Mouse (Mus musculus): ENCODE measurements around the gene 0610009B22Rik.

Gene 0610009B22Rik

DNA sequence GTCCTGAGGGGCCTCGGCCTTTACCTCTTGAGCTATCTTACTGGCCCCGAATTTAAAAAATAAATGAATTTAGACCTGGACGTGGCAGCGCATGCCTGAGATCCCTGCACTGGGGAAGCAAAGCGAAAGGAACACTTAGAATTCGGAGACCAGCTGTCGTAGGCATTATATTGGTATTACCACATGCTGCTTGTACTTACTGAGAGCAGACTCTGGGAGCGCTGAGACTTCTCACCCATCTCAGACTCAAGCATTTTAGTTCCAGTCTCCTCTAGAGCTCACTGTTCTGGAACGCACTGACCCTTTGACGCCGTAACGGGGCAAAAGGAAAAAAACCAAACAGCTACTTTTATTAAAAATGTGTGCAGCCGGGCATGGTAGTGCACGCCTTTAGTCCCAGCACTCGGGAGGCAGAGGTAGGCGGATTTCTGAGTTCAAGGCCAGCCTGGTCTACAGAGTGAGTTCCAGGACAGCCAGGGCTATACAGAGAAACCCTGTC lies 26.8 kb downstream of the 0610009B22Rik start:
- no peak for DNase-seq (ENCODE audit: low spot score)

DNA sequence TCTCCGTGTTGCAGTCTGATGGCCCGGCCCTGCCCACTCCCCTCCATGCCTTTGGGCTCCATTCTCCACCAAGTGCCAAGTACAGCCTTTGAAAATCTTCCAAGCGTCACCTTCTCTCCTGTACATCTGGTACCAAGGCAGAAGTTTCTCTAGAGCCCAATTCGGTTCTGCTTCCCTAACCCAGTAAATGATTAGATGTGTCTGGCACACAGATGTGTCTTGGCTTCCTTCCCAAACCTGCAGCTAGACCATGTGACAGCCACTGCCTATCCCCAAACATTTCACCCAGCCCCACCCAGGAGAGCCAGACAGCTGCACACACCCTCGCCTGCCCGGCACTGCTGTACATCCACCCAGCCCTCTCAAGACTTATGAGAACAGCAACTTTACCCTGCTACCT lies 30.0 kb downstream of the 0610009B22Rik start:
- DNase-seq (ENCODE audit: low spot score): no peak

DNA sequence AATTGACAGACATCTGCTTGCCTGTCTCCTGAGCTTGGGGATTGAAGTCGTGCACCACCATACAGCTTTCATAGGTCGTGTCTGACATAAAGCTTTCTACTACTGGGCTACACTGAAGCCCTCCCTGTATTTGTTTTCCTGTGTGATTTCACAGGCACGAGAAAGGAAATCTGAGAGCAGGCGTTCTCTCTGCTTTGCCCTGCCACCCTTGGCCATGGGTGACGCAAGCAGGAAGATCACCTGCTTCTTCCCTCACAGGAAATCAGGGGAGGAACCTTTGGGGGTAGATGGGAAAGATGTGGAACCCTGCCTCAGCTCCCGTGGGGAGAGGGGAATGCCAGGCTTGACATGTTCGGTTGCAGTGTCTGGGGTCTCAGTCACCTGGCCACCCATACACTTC lies 30.4 kb downstream of the 0610009B22Rik start:
- no peak for DNase-seq (ENCODE audit: low spot score)

DNA sequence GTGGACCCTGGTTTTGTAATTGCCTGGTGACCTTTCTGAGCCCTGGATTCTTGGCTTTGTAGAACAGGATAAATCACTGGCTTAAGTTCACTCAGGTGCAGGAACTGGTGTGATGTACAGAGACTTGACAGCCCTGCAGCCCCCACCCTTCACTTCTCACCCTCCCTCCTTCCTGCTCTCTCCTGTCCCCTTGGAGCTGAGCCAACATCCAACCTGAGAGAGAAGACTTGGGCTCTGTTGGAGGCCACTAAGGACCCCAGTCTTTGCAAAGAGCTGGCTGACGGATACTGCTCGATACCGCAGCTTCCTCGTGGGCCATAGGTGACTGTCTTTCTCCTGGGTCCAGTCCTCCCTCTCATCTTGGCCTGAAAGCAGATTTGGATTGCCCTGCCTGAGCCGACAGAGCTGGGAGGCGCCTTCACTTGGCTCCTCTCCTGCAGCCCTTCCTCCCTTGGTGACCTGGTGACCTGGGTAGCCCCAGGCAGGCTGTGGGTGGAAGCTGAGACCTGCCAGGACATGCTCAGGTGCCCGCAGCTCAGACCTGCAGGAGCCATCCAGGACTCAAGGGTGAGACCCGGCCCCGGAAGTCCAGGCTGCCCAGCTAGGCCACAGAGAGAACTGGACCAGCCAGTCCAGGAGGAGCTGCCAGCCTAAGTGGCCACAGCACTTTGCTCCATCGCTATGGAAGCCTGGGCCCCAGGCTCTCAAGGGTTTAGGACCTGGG lies 31.7 kb downstream of the 0610009B22Rik start:
- no peak for DNase-seq (ENCODE audit: low spot score)

DNA sequence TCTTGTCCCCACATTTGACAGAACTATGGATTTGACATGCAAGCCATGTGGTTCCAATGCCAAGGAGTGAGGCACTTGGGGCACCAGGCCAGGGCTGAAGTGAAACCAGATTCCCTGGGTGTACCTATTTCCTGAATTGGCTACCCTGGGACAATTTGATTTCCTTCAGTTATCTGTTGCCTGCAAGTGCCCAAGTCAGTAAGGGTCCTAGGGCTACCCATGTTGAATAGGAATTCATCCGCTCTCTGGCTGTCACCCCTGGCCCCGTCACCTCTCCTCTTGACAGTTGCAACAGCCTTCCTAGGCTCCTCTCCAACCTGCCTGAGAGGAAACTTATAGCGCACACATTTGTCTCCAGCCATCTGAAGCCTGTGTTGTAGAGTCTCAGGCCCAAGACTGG lies 33.8 kb downstream of the 0610009B22Rik start:
- DNase-seq (ENCODE audit: low spot score): no peak

DNA sequence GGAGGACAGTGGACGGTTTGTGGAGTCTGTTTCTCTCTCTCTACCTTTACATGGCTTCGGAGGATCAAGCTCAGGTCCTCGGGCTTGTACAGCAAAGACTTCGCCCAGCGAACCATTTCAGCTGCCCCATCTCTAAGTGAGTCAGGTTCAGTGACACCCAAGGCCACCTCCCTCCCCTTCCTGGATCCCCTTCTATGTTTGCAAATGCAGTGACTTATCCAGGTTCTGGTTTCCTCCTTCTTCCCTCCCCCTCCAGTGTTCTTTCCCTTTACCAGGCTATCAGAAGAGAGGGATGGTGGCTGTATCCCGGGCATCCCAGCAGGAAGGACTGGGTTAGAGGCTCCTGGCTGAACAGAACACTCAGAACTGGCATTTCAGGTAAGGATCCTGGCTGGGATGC lies 34.9 kb downstream of the 0610009B22Rik start:
- DNase-seq (ENCODE audit: low spot score): no peak

DNA sequence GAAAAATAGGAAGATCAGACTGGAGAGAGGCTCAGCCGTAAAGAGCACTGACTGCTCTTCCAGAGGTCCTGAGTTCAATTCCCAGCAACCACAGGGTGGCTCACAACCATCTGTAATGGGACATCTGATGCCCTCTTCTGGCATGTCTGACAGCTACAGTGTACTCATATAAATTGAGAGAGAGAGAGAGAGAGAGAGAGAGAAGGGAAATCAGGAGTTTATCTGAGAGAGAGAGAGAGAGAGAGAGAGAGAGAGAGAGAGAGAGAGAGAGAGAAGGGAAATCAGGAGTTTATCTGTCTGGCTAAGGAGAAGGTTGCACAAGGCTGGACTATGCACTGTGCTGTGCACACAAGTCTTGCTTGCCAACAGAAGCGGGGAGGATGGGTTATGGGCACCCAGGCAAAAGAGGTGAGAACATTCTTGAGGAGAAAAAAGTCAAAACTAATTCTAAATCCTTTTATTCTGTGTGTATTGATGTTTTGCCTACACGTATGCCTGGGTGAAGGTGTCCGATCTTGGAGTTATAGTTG lies 35.7 kb downstream of the 0610009B22Rik start:
- DNase-seq (ENCODE audit: low spot score): no peak

DNA sequence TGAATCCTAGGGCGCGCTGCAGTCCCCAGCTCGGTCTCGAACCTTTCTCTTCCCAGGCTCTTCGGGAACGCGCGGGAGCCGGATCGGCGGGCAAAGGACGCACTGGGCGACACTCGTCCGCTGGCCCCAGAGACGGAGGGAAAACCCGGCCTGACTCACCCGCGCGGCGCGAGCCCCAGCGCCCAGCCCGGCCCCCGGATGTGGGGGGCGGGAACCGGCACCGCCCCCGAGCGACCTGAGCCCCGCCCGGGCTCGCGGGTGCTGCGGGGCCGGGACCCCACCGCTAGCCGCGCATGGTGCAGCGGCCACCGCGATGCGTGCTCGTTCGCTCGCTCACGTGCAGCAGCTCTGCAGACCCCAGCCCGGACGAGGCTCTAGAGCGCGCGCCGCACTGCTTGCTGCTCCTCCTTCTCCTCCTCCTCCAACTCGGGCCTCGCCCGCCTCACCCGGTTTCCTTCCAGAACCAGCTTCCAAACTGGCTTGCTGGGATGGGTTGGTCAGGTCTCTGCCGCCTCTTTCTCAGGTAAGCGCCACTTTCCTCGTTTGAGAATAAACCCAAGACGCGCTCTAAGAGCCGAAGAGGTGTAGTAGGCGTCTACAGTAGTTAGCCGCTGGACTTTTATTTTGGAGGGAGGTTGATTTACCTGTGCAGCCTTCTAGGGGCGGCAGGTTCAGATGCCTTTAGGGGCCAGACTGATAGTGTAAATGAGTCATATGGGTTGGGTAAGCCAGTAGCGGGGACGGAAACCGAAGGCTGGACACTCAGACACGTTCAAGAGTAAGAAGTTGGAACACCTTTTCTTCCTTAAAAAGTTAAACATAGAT lies 37.8 kb downstream of the 0610009B22Rik start, which contains the start of the genes N4bp3 and D930048N14Rik:
TSS of gene N4bp3 (minus strand) at position 152 of the 825 bp plus-strand sequence.
TSS of gene D930048N14Rik (plus strand) at position 264 of the 825 bp plus-strand sequence.
- peak; percentile 73 for DNase-seq (ENCODE audit: low spot score)

DNA sequence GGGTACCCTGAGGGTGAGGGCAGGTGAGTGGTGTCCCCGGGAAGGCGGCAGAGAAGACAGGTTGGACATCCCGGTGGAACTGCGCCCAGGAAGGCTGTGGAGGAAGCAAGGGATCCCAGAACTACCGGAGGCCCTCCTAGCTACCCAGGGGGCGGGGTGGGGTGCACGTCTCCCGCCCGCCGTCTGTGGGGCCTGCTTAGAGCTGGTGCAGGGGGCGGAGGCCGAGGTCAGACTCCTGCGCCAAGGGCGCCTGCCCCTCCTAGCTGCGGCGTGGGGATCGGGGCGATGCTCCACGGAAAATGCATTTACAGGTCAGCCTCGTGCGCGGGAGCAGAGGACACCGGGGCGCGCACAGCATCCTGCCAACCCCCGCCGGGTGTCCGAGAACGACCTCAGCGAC lies 38.4 kb downstream of the 0610009B22Rik start:
- no peak for DNase-seq (ENCODE audit: low spot score)

DNA sequence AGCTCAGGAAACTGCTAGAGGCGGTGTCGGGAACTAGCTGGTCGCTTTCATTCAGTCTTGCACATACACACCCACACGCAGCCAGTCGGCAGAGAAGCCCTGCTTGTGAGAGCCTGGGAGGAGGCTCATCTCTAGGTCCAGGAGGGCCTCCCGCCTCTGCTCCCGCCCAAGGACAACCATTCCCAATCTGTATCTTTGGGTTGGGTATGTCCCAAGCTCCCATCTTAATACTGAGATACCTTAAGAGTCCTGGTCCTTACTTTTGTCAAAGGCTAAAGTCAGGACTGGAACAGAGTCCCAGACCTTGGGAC lies 38.8 kb downstream of the 0610009B22Rik start:
- peak; percentile 32 for DNase-seq (ENCODE audit: low spot score)

DNA sequence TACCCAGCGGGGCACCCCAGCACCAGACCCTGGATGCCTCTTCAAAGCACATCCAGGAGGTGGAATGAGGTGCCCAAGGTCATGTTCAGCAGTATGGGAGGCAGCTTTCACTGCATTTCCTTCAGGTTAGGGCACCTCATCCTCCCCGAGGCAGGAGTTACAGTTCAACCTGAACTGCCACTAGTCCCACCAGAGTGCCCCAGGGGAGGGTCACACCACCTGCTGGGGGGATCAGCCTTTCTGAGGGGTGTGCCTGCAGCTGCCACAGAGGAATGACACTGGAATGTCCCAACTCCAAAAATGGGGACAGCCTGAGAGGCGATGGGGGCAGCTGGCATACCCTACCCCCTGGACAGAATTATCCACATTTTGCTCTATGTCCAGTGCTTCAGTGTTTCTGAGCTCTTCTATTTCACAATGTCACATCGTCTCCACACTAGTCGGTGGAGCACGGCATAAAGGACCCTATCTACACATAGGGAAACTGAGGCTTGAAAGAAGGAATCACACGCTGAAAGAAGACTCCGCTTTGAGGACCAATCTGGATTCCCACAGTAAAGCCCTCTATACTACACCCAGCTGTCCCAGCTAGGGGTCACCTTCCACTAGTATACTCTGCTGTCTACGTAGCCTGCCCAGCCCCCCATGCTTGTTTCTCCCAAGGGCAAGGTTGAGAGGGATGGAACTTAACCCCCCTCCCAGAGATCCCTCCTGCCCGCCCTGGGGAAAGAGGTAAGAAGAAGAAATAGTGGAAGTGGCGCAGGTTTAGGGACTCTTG lies 39.4 kb downstream of the 0610009B22Rik start:
- no peak for DNase-seq (ENCODE audit: low spot score)

DNA sequence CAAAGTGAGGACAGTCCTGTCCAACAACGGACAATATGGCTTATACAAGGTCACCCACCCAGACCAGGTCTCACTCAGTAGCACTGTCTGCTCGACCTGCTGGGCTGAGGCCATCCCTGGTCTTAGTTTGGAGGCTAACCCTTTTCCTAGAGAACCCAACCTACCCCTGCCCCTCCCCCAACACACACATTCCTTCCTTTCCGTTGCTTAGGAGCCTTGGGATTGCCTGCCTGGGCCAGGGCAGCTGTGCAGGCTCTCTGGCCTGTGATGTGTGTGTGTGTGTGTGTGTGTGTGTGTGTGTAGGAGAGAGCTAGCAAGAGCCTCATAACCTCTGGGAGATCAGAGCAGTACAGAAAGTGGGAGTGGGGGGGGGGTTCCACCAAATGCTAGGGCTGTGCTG lies 40.1 kb downstream of the 0610009B22Rik start:
- peak; percentile 56 for DNase-seq (ENCODE audit: low spot score)

DNA sequence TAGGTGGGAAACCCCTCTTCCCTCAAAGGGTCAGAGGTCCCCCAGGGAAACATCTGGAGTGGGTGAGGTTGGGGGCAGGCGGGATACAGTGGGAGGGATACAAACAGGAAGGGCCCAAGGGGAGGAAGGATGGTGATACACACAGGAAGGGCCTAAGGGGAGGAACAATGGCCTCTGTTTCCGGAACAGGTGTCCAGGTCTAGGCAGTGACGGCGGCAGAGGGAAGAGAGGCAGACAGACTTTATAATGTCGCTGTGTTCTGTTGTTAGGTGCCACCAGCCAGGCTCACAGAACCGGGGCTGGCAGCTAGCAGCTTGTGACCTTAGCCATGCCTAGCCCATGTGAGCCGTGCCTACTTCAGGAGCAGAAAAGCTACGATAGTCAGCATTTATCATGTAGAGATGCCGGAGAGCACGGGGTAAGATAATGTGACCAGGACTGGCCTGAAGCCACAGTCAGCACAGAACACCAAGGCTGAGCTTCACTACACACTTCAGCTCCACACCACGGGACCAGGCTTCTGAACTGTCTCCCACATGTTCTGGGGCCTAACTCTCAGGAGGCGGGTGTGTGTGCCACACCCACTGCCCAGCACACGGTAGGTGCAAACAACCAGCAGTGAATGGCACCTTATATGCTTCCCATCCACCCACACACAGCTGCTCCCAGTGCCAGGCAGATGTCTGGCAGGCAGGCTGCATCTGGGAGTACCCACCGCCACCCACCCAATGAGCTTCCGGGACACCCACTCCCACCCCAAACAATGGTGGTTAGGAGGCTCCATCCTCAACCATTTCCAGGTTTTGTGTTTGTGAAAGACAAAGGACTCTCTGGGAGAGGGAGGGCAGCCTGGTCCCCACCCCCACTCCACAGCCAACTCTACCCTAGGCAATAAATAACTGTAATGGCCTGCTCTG lies 41.7 kb downstream of the 0610009B22Rik start:
- DNase-seq (ENCODE audit: low spot score): no peak

DNA sequence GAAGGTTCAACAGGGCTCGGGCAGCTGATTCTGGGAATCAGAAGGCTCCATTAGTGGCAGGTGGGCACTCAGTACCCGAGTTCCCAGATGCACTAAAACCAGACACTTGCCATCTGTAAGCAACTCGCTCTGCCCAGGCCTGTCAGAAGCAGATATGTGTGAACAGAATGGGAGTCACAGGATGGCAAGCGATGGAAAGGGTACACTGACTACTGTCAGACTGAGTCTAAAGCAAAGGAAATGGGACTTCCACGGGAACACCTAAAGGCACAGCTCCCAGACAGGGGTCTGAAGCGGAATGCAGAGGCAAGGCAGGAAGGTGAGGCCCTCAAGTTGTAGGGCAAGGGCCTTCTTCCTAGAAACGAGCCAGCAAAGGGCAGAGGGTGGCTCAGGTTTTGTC lies 42.4 kb downstream of the 0610009B22Rik start:
- no peak for DNase-seq (ENCODE audit: low spot score)

DNA sequence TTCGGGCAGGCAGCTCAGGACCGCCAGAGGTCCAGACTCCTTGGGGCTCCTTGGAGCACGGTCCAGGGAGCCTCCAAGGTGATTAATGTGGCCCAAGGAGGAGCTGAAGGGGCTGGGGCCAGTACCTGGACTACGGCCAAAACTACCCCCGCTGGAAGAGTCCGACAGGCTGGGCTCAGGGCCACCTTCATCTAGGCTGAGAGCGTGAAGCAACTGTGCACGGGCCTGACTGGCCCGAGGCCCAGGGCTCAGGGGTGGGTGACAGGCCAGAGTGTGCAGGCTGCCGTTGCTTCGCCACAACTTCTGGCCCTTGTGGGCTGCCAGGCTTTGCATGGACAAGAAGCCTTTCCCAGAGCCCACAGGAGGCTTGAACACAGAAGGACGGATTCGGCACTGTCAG lies 43.4 kb downstream of the 0610009B22Rik start:
- no peak for DNase-seq (ENCODE audit: low spot score)

DNA sequence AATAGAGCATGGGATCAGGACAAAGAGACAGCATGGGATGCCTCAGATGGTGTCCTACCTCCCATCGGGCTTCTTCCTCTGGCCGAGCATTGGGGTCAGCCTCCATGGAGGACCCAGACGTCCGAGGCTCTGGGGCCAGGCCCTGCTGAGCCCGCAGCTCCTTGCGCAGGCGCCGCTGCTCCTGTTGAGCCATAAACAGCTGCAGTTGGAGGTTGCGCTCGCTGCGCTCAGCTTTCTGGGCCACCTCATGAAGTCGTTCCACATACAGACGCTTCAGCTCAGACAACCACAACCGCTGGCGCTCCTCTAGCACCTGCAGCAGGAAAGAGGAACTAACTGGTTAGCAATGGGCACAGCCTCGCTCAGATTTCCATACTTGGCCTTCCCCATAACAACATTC lies 44.5 kb downstream of the 0610009B22Rik start:
- DNase-seq (ENCODE audit: low spot score): no peak

DNA sequence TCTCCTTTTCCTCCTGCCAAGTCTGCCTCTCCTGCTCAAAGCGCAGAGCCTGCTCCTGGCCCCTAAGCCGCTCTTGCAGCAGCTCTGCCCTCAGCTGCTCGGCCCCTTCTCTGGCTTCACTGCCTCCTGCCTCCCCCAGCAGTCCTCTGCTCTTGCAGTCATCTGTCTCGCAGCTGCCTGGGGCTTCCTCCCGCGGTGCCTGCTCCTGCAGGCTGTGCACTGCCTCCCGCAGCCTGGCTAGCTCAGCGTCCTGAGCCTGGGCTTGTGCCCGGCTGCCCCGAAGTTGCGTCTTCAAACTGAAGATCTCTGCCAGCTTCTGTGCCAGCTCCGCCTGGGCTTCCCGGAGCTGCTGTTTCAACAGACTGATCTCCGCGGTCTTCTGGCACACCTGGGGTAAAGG lies 44.9 kb downstream of the 0610009B22Rik start:
- no peak for DNase-seq (ENCODE audit: low spot score)

DNA sequence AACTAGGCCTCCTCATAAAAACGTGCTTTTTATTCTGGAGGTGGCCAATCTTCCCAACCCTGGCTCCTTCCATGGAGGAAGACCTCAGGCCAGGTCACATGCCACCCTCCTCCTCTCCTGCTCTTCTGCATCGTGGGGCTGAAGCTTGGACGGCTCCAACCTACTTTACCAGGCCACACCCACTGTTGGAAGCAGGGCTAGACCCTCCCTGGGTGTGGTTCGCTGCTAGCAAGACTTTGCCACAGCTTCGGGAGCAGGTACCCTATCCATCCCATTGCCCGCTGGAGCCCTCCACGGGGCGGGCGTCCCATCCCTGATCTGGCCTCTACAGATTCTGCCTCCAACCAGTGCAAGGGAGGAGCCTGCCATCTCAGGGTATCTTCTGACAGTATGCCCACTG lies 45.5 kb downstream of the 0610009B22Rik start:
- DNase-seq (ENCODE audit: low spot score): no peak

DNA sequence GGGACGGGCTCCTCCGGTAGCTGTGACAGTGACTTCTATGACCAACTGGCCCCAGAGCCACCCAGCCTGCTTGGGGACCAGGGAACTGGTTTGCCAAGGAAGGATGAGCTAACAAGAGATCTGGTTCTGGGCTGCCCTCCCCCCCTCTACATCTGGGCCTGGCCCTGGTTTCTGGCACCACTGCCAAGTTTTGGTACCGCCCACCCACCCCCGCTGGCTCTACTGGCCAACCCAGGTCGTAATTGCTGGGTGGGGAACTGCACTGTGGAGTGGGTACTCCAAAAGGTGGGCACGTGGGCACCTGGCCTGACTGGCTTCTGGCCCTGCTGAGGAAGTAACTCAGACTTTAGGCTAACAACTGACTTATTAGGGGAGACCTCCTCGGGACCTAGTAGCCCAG lies 47.9 kb downstream of the 0610009B22Rik start:
- DNase-seq (ENCODE audit: low spot score): no peak

DNA sequence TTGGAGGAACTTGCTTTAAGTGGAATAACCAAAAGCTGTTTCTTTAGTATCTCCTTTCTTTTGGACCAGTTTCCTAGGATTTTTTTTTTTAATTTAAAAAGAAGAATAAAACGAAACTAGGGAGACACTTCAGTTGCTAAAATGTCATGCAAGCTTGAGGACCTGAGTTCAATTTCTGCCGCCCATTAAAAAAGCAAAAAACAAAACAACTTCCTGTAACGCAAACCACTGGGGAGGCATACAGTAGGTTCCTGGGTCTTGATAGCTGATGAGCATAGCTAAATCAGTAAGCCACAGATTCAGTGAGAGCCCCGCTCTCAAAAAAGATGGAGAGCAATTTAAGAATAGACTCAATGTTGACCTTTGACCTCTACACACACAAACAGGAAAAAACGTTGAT lies 50.2 kb downstream of the 0610009B22Rik start:
- no peak for DNase-seq (ENCODE audit: low spot score)

DNA sequence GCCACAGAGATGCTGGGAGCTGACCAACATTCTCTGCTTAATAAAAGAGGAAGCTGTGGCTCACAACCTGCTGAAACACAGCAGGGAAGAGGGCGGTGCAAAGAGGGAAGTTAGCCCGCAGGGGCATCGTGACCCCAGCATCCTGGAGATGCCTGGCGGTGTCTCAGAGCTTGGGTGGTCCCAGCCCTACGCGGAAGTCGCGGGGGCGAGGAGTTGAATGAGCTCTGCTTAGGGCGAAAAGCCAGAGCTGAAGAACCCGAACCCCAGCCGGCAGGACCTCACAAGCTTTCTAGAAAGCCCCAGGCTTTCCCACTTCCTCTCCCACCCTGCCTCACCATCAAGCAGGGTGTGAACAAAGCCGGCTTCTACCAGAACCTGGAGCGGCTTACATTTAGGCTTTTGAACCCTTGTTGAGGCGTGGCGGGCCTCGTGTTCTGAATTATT lies 50.7 kb downstream of the 0610009B22Rik start:
- DNase-seq (ENCODE audit: low spot score): no peak

Data from retina, embryonic 14.5 days (tissue).